Mouse (Mus musculus) cerebellum, postnatal 10 days (tissue): ENCODE measurements at regions not wholly inside any gene's neighbourhood (a gene's known extent, or its start where the extent isn't known, plus 50 kb on each side); places are given as distances from the start of the nearest gene placed in this dataset.

Source experiments
- DNase-seq, 2 experiments: peaks; one replicate each; pipeline ENCODE4 v3.0.0; 2021; ENCODE audit warnings: mixed read lengths in 2 of 2

GRCm38 (mm10) chr3:41472586-41472985, 82.9 kb upstream of the Jade1 start:
- DNase-seq: no peak

- DNase-seq: no peak
Observed at GRCm38 (mm10) chr3:41469106-41469505, 86.4 kb upstream of the Jade1 start.

- no peak for DNase-seq
Observed at GRCm38 (mm10) chr3:41467857-41468256, 87.7 kb upstream of the Jade1 start.

- no peak for DNase-seq
Observed at GRCm38 (mm10) chr3:41465893-41466292, 89.6 kb upstream of the Jade1 start.

GRCm38 (mm10) chr3:41462953-41463644, 92.4 kb upstream of the Jade1 start:
- DNase-seq: peak in 1 of 2 experiments; percentile 4

GRCm38 (mm10) chr3:41460131-41460530, 95.4 kb upstream of the Jade1 start:
- DNase-seq: no peak

GRCm38 (mm10) chr3:41458156-41458555, 97.4 kb upstream of the Jade1 start:
- no peak for DNase-seq

GRCm38 (mm10) chr3:41453525-41453924, 102.0 kb upstream of the Jade1 start:
- DNase-seq: no peak

- no peak for DNase-seq
Observed at GRCm38 (mm10) chr3:41452716-41453090, 102.8 kb upstream of the Jade1 start.

- no peak for DNase-seq
Observed at GRCm38 (mm10) chr3:41452020-41452715, 103.4 kb upstream of the Jade1 start.

GRCm38 (mm10) chr3:41450696-41451095, 104.8 kb upstream of the Jade1 start:
- no peak for DNase-seq

GRCm38 (mm10) chr3:41444243-41444753, 111.2 kb upstream of the Jade1 start:
- peak; percentile 8 to 10 for DNase-seq

- no peak for DNase-seq
Observed at GRCm38 (mm10) chr3:41436238-41436637, 119.3 kb upstream of the Jade1 start.

GRCm38 (mm10) chr3:41433106-41433505, 122.4 kb upstream of the Jade1 start:
- no peak for DNase-seq

GRCm38 (mm10) chr3:41432376-41432775, 123.2 kb upstream of the Jade1 start:
- DNase-seq: no peak

GRCm38 (mm10) chr3:41430191-41430590, 125.3 kb upstream of the Jade1 start:
- DNase-seq: no peak

- no peak for DNase-seq
Observed at GRCm38 (mm10) chr3:41426946-41427345, 128.6 kb upstream of the Jade1 start.

- no peak for DNase-seq
Observed at GRCm38 (mm10) chr3:41425863-41426262, 129.7 kb upstream of the Jade1 start.

- no peak for DNase-seq
Observed at GRCm38 (mm10) chr3:41424142-41424939, 131.2 kb upstream of the Jade1 start.

GRCm38 (mm10) chr3:41423630-41424029, 131.9 kb upstream of the Jade1 start:
- no peak for DNase-seq

GRCm38 (mm10) chr3:41422615-41423579, 132.6 kb upstream of the Jade1 start:
- DNase-seq: peak in 1 of 2 experiments; percentile 20

- no peak for DNase-seq
Observed at GRCm38 (mm10) chr3:41413771-41414170, 141.8 kb upstream of the Jade1 start.
